Mouse (Mus musculus) subcutaneous adipose tissue, adult 2 months (tissue): ENCODE measurements around the gene Lrrc34. TPM values are rescaled to one million over a fixed set of nuclear protein-coding genes. Genes with fewer than 3 reads are reported as not detected.

Source experiments
- polyA plus RNA-seq: library from polyadenylated mRNA; depleted of rRNA; stranded (reverse); fragments of >200 nt; gene quantifications from 2 replicates; pipeline ENCODE4 v1.2.3, GENCODE M21; 2012; ENCODE audit warnings: low replicate concordance; rRNA removed

The Lrrc34 gene
- polyA plus RNA-seq: 0.14 TPM in 1 of 2 replicates, not detected in the other

GRCm38 (mm10) chr3:30647440-30648090 is at the start of gene Lrrc34:
Gene Lrrc34, minus strand, starts transcription at chr3:30647869.

GRCm38 (mm10) chr3:30644207-30644606 is 3.5 kb downstream of the Lrrc34 start, which contains the start of gene Lrriq4:
Gene Lrriq4, plus strand, starts transcription at chr3:30644507.

GRCm38 (mm10) chr3:30602065-30602739 is 45.5 kb downstream of the Lrrc34 start, which contains the start of gene Mynn:
Gene Mynn, plus strand, starts transcription at chr3:30602065.

DNA sequence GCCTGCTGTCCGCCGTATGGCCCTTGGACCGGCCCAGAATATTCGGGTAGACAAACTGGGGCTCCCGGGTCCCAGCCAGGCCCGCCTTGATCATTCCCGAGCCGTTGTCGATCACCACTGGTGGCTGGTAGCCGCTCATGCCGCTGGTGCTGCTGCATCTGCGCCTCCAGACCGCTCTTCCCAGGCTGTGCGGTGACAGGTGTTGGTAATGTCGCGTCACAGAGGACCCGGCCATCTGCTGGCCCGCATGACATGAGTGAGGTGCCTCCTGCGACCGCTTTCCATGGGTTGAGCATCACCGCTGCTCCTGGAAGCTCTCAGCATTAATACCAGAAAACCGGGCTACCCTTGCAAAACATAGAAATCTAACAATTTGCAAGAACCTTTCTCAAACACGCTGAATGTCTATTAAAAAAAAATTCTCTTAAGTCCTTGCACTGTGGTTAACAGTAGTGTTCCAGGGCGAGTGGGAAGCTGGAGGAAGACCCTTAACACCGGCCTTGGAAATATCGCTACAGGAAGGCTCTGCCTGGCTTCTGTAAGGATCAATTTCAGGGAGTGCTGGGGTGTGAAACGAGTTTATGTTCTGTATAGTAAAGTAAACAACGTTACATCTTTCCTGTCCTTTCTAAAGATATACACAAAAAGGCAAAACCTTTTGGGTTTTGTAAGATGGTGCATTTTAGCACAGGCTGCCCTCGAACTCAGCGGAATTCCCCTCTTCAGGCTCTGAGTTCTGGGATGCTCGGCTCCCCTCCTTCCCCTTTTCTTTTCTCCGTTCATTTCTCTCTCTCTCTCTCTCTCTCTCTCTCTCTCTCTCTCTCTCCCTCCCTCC is 47.7 kb downstream of the Lrrc34 start, which contains the start of gene Actrt3:
Actrt3 (minus strand) TSS at position 229 of the 835 bp plus-strand sequence.

Other genes starting within 250 kb of the Lrrc34 start
- gene Mecom, start 99.9 kb downstream of the Lrrc34 start, polyA plus RNA-seq: 9.3 and 28.9 TPM in 2 replicates
- gene Actrt3, start 47.9 kb downstream of the Lrrc34 start, polyA plus RNA-seq: not detected in 2 replicates
- gene Mynn, start 45.8 kb downstream of the Lrrc34 start, polyA plus RNA-seq: 5.6 and 13.6 TPM in 2 replicates
- gene Lrriq4, start 3.4 kb downstream of the Lrrc34 start, polyA plus RNA-seq: not detected in 2 replicates
- gene Lrrc31, start 52.0 kb upstream of the Lrrc34 start, polyA plus RNA-seq: 14.7 TPM in 1 of 2 replicates, not detected in the other
- not detected in 2 replicates for gene Samd7, start 98.4 kb upstream of the Lrrc34 start, polyA plus RNA-seq
- gene Sec62, start 145.0 kb upstream of the Lrrc34 start, polyA plus RNA-seq: 20.2 and 20.5 TPM in 2 replicates
- 12.2 and 36.8 TPM in 2 replicates for gene Gpr160, start 208.1 kb upstream of the Lrrc34 start, polyA plus RNA-seq